Mouse (Mus musculus): ENCODE results near the gene Creb3. TPM values are rescaled to one million over a fixed set of nuclear protein-coding genes. Genes with fewer than 3 reads are reported as not detected.

The Creb3 gene
- polyA plus RNA-seq, 1 experiment from 2014 or later = 64.1 TPM

DNA sequence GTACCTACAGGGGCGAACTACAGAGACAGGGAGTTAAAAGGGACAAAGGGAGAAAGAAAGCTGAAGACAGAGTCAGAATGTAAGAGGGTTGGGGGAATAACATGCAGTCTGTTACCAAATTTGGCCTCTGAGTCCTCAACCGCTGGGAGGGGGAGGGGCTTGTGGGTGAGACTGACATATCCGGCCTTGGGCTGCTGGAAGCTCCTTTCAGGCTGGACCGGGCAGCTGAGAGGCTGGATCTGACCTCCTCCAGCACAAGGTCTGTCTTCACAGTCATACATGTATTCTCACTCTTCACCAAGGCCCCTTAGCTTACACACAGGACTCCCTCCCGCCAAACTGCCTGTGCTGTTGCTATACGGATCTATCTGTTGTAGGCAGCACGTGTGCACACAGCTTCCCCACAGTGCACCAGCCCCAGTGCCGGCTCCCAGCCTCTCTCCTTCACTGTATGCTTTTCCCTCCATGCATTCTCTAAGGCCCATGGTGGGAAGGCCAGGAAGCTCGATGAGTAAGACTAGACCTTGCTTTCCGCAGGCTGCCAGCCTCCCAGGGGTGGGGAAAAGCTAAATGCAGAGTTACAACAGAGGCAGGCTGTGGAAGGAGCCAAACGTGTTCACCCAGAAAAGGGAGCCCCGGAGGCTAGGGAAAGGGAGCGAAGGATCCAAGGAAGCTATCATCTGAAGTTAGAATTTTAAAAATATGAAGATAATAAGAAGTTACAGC is 3.3 kb upstream of the Creb3 start:
- Histone ChIP-seq H3K9me3 (no peaks in the 10 kb centered on the region), H3K27me3 (no peaks in the 10 kb centered on the region), H3K4me2 (replicated peaks) (peak overlapping the region; percentile 6; the same call in 1 of the 2 replicates), H3K27ac (replicated peaks) (no peak overlapping the region), H3K9ac (replicated peaks) (peak overlapping the region; percentile 43), H3K4me3 (no peak overlapping the region), H3K36me3 (peaks cover 30% of the 10 kb centered on the region), H3K4me1 (peaks cover 44% of the 10 kb centered on the region)
- no peak for ATAC-seq (ENCODE audit: low FRiP score, low read depth)
- WGBS = 42% methylated on average over 13 of the region's 13 CpGs

DNA sequence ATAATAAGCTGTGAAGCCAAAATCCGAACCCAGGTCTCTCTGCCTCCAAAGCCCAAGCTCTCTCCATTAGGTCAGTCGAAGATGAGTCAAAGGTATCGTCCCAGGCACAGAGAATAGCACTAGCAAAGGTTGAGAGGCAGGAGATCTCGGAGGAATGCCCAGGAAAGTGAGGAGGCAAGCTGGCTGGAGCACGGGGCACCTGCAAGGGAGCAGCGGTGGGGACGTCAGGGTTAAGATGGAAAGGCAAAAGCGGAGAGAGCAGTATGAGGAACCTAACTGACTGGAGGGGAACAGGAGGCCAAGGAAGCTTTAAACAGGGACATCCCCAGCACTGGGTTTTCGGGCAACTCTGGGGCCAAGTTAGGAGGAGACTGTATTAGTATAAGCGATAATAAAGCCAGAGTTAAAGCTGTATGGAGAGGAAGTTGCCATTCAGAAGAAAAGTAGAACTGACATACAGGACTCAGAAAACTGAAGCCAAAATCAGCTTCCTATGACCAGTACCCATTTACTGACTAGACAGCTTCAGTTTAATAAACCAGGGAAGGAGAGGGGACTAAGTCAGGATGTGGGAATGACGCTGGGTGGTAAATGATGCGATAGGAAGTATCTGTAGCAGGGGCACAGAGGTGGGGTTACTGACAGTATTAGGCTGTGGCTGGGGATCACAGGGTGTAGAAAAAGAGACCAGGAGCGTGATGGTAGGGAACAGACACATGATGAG is 2.5 kb upstream of the Creb3 start:
- no peaks in the 10 kb centered on the region for H3K27me3 ChIP-seq
- no peak overlapping the region for H3K4me2 ChIP-seq (replicated peaks)
- no peak for ATAC-seq (ENCODE audit: low FRiP score, low read depth)
- no peak overlapping the region for H3K4me3 ChIP-seq
- H3K9ac ChIP-seq (replicated peaks) = peak overlapping the region; percentile 28; the same call in 1 of the 2 replicates
- no peak overlapping the region for H3K27ac ChIP-seq (replicated peaks)
- H3K4me1 ChIP-seq = peaks cover 49% of the 10 kb centered on the region
- WGBS = 83% methylated on average over 13 of the region's 13 CpGs
- H3K9me3 ChIP-seq = no peaks in the 10 kb centered on the region
- peaks cover 23% of the 10 kb centered on the region for H3K36me3 ChIP-seq

DNA sequence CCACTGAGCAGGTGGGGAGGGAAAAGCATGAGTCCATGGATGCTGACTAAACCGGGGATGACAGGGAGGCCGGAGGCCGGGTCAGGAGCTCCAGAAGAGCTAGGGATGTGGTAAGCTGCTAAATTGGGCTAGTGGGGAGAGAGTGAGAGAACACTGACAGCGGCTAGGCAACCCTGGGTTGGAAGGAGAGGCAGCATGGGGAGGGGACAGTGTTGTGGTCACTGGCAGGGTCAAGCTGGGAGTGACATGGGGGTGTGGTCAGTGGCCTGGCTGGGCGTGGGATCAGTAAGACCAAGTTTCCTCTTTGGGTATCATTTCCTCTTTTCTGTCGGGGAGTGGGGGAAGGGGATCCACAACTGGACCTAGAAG is 1.9 kb upstream of the Creb3 start:
- Histone ChIP-seq H3K4me3 (no peak overlapping the region), H3K36me3 (peaks cover 23% of the 10 kb centered on the region), H3K27me3 (no peaks in the 10 kb centered on the region), H3K9me3 (no peaks in the 10 kb centered on the region), H3K27ac (replicated peaks) (no peak overlapping the region), H3K4me1 (peaks cover 49% of the 10 kb centered on the region), H3K4me2 (replicated peaks) (peak overlapping the region; percentile 87), H3K9ac (replicated peaks) (peak overlapping the region; percentile 28; the same call in 1 of the 2 replicates)
- no peak for ATAC-seq (ENCODE audit: low FRiP score, low read depth)
- 70% methylated on average over 5 of the region's 6 CpGs for WGBS

DNA sequence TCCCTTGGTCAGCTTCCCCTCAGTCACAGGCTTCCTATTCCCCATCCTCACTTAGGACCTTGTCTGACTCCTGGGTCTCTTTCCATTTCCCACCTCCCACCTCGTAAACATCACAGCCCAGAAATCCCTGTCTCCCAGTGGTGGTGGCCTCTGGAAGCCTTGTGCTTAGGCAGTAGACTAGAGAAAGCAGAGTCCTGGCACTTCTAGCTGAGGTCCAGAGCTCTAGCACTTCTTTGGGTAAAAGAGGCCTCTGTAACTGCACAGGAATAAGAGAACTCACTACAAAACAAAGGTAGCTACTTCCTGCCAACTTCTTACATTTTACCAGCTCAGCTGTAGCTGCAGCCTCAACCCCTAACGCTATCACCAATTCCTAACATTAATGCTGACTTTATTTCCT is 1.2 kb upstream of the Creb3 start:
- H3K4me2 ChIP-seq (replicated peaks) = peak overlapping the region; percentile 87
- no peak overlapping the region for H3K27ac ChIP-seq (replicated peaks)
- peaks cover 49% of the 10 kb centered on the region for H3K4me1 ChIP-seq
- H3K9ac ChIP-seq (replicated peaks) = peak overlapping the region; percentile 93
- no peaks in the 10 kb centered on the region for H3K27me3 ChIP-seq
- H3K36me3 ChIP-seq = peaks cover 23% of the 10 kb centered on the region
- peak overlapping the region; percentile 92 for H3K4me3 ChIP-seq
- H3K9me3 ChIP-seq = no peaks in the 10 kb centered on the region
- no peak for ATAC-seq (ENCODE audit: low FRiP score, low read depth)
- 47% methylated on average over 2 of the region's 2 CpGs for WGBS

DNA sequence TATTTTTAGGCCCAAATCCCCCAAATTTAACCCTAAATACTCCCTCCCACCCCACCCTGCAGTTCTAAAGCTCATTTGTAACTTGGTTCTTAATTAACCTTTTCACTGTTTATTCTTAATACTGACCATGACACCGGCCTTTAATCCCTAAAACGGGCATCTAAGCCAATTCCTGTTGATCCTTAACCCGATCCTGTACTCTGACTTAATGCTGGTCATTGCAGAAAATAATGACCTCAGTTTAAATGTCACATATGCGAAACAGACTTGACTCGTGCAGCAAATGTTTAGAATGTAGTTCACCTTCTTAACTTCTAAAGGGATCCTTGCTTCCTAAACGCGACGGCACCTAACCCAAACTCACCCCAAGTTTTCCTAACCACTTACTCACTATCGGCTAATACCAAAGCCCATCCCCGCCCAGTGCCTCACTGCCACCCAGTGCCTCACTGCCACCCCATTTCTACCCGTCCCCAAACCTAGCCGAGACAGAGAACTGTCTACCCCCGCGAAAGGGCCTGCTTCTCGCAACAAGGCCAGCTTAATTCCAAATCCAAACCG is 616 bp upstream of the Creb3 start:
- peaks cover 49% of the 10 kb centered on the region for H3K4me1 ChIP-seq
- WGBS = 2% methylated on average over 16 of the region's 16 CpGs

DNA sequence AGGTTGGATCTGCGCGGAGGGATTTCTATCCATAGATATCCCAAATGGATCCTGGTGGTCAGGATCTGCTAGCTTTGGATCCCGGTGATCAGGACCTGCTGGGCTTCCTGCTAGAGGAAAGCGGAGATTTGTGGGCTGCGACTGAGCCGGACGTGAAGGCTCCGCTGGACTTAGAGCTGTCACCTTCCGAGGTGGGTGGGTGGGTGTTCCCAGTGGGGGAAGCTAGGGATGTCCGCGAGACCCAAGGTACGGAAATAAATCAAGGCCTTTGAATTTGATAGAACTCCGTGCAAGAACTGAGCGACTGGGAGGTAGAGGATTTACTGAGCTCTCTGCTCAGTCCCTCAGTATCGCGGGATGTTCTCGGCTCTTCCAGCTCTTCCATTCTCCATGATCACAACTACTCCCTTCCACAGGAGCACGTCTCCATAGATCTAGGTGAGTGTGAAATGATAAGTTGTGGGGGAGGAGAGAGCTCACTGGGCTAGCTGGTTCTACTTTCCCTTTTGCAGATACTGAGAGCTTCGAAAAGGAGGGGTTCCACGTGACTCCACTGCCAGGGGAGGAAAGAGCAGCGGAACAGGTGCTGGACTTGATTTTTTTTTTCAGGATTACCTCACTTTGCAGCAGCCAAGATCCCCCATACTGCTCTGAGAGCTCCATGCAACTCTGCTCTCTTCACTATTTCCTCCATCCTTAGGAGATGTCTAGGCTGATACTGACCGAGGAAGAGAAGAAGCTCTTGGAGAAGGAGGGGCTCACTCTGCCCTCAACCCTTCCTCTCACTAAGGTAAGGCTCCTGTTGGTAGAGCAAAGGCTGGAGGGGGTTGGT is 853 bp downstream of the Creb3 start:
- Histone ChIP-seq H3K36me3 (peaks cover 35% of the 10 kb centered on the region), H3K9me3 (no peaks in the 10 kb centered on the region), H3K27ac (replicated peaks) (peak overlapping the region; percentile 98), H3K4me1 (peaks cover 48% of the 10 kb centered on the region), H3K27me3 (no peaks in the 10 kb centered on the region), H3K9ac (replicated peaks) (peak overlapping the region; percentile 93), H3K4me3 (peak overlapping the region; percentile 92), H3K4me2 (replicated peaks) (peak overlapping the region; percentile 87)
- WGBS = 8% methylated on average over 22 of the region's 22 CpGs
- ATAC-seq (ENCODE audit: low FRiP score, low read depth) = peak; percentile 20

More for the DNA sequence above, 616 bp upstream of the Creb3 start:
- Histone ChIP-seq H3K9ac (replicated peaks) (peak overlapping the region; percentile 93), H3K36me3 (peaks cover 23% of the 10 kb centered on the region), H3K9me3 (no peaks in the 10 kb centered on the region), H3K4me2 (replicated peaks) (peak overlapping the region; percentile 87), H3K27ac (replicated peaks) (peak overlapping the region; percentile 98), H3K4me3 (peak overlapping the region; percentile 92), H3K27me3 (no peaks in the 10 kb centered on the region)
- no peak; the same call in 1 of the 2 replicates for ATAC-seq (ENCODE audit: low FRiP score, low read depth)

DNA sequence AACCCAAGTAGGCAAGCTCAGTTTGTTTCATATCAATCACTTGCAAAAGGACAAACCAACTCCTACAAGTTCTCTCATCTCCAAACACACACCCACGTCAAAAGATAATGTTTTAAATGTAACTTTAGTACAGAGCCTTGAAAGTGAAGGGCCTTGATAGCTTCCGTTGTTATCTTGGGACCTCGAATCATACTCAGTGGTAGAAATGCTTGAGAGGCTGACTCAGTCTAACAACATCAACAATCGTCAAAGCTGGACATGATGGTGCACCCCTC is 1.4 kb downstream of the Creb3 start:
- H3K9ac ChIP-seq (replicated peaks) = peak overlapping the region; percentile 93; the same call in 1 of the 2 replicates

DNA sequence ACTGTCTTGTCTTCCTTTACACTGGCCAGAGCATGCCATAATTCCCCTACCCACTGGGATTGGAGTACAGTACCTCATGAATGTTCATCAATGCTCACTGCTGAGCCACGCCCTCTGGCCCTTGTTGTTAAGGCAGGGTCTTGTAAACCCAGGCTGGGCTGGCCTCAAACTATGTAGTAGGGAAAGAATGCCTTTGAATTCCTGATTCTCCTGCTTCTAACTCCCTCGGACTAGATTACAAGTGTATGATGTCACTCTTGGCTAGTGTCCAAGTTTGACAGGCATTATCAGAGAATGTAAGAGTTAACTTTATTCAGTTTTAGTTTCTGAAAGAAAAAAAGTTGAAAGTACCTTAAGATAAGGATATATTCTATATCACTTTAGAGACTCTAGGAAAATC is 2.1 kb downstream of the Creb3 start:
- Histone ChIP-seq H3K4me3 (no peak overlapping the region), H3K9me3 (no peaks in the 10 kb centered on the region), H3K9ac (replicated peaks) (no peak overlapping the region), H3K4me2 (replicated peaks) (no peak overlapping the region), H3K36me3 (peaks cover 47% of the 10 kb centered on the region), H3K27ac (replicated peaks) (no peak overlapping the region), H3K4me1 (peaks cover 37% of the 10 kb centered on the region), H3K27me3 (no peaks in the 10 kb centered on the region)
- no peak for ATAC-seq (ENCODE audit: low FRiP score, low read depth)
- WGBS = 67% methylated on average over 2 of the region's 2 CpGs

More for the DNA sequence above, 1.4 kb downstream of the Creb3 start:
- Histone ChIP-seq H3K27ac (replicated peaks) (no peak overlapping the region), H3K9me3 (no peaks in the 10 kb centered on the region), H3K36me3 (peaks cover 40% of the 10 kb centered on the region), H3K27me3 (no peaks in the 10 kb centered on the region), H3K4me1 (peaks cover 43% of the 10 kb centered on the region), H3K4me3 (peak overlapping the region; percentile 92), H3K4me2 (replicated peaks) (peak overlapping the region; percentile 87)
- ATAC-seq (ENCODE audit: low FRiP score, low read depth) = no peak
- WGBS = 83% methylated on average over 4 of the region's 4 CpGs

DNA sequence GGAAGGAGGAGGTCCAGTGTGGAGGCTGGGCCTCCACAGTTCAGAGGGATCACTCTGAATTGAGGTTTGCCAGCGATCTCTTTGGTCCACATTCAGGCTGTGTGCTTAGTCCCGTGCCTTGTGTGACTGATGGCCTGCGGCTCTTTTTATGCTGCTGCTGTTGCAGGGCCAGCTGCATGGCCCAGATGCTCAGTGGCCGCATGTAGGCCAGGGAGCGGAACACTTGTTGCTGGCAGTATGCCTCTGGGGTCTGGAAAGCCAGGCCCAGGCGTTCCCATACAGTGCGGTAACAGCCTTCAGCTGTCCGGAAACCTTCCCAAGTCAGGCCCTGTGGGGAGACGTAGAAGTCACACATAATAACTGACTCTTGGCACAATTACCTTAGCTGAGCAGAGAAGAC is 5.0 kb downstream of the Creb3 start:
- no peaks in the 10 kb centered on the region for H3K9me3 ChIP-seq
- no peak overlapping the region for H3K27ac ChIP-seq (replicated peaks)
- no peak overlapping the region for H3K4me2 ChIP-seq (replicated peaks)
- no peak for ATAC-seq (ENCODE audit: low FRiP score, low read depth)
- WGBS = 95% methylated on average over 9 of the region's 9 CpGs
- H3K9ac ChIP-seq (replicated peaks) = no peak overlapping the region
- H3K4me1 ChIP-seq = peaks cover 14% of the 10 kb centered on the region
- no peak overlapping the region for H3K4me3 ChIP-seq
- peaks cover 76% of the 10 kb centered on the region for H3K36me3 ChIP-seq
- no peaks in the 10 kb centered on the region for H3K27me3 ChIP-seq

DNA sequence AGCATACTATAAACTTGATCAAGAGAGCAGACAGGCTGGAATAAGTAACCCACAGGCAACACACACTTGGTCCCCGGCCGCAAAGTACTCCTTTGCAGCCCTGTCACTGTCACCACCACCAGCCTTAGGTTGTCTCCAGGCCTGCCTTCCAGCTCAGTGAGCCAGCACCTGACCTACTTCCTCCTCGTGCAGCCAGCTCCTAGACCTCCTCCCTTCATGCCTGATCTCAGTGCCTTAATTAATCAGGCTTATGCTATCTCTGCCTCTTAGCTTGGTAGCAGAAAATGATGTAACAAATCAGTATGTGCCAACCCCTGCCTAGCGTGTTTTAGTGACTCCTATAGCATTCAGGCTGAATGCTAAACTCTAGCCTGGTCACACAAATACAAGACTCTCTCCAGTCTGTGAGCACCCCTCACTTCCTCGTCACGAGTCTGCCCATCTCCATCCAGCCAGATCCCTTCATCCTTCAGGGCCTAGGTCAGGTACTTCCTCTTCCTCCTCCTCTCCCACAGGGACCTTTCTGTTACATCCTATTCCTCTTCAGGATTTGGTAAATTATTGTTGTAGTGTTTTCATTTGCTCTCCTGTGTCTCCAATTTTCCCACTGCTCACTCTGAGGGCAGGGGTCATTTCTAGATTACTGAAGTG is 9.4 kb downstream of the Creb3 start:
- ATAC-seq (ENCODE audit: low FRiP score, low read depth) = no peak
- no peaks in the 10 kb centered on the region for H3K27me3 ChIP-seq
- H3K4me1 ChIP-seq = peaks cover 18% of the 10 kb centered on the region
- no peak overlapping the region for H3K27ac ChIP-seq (replicated peaks)
- WGBS = 90% methylated on average over 6 of the region's 6 CpGs
- H3K4me3 ChIP-seq = no peak overlapping the region
- H3K4me2 ChIP-seq (replicated peaks) = no peak overlapping the region
- H3K9me3 ChIP-seq = no peaks in the 10 kb centered on the region
- no peak overlapping the region for H3K9ac ChIP-seq (replicated peaks)
- peaks cover 71% of the 10 kb centered on the region for H3K36me3 ChIP-seq

DNA sequence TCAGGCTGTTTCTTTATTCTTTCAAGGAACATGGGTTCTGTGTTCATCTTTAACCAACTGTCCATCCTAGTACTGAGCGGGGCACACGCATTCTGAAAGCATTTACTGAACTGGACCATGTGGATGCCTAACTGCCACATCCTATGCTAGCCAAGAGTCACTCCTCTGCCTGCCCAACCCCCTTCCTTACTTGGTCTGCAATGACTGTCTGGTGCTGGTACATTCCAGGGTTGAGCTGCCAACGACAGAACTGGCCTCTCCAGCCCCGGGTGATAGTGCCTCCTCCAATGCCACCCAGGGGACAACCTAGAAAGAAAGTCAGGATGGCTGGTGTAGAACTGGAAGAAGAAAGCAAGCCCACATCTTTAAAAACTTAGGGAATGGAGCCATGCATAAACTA is 11.4 kb downstream of the Creb3 start:
- no peak for ATAC-seq (ENCODE audit: low FRiP score, low read depth)
- Histone ChIP-seq H3K27ac (replicated peaks) (no peak overlapping the region), H3K4me2 (replicated peaks) (no peak overlapping the region), H3K36me3 (peaks cover 50% of the 10 kb centered on the region), H3K4me1 (peaks cover 35% of the 10 kb centered on the region), H3K9ac (replicated peaks) (no peak overlapping the region), H3K27me3 (no peaks in the 10 kb centered on the region), H3K4me3 (no peak overlapping the region), H3K9me3 (no peaks in the 10 kb centered on the region)
- 94% methylated on average over 4 of the region's 4 CpGs for WGBS
